Mouse (Mus musculus) kidney, postnatal 0 days (tissue): ENCODE measurements around the gene Lrrc63. TPM values are rescaled to one million over a fixed set of nuclear protein-coding genes. Genes with fewer than 3 reads are reported as not detected.
A peak's percentile ranks its signal among the peaks of the same experiment; 100 is the strongest.

Source experiments
- ATAC-seq: fragments of 200-750 bp; cut with Nextera tagmentation; replicated peaks from 2 replicates; pipeline ENCODE4 v1.8.0; 2017; ENCODE audit warnings: low read depth, moderate number of reproducible peaks, moderate TSS enrichment, moderate library complexity; ENCODE audit not compliant: low FRiP score
- DNase-seq: peaks from one replicate; pipeline ENCODE4 v3.0.0-alpha.2; 2016; ENCODE audit warnings: low spot score
- H3K27ac ChIP-seq: fragments of 300-500 bp; sonication (generic); 2 replicates; pipeline ENCODE4 v1.5.1; 2014; ENCODE audit warnings: mild to moderate bottlenecking
- H3K27me3 ChIP-seq: fragments of 300-500 bp; sonication (generic); 2 replicates; pipeline ENCODE4 v1.6.1; 2014; ENCODE audit warnings: low read length, mixed read lengths; ENCODE audit not compliant: insufficient read depth
- H3K36me3 ChIP-seq: fragments of 300-500 bp; sonication (generic); 2 replicates; pipeline ENCODE4 v1.6.1; 2014; ENCODE audit warnings: low read length, mixed read lengths; ENCODE audit not compliant: insufficient read depth
- H3K4me1 ChIP-seq: fragments of 300-500 bp; sonication (generic); replicated peaks from 2 replicates; pipeline ENCODE4 v1.6.1; 2014; ENCODE audit warnings: antibody characterized with exemption, low read length, mixed read lengths; ENCODE audit not compliant: insufficient read depth
- H3K4me2 ChIP-seq: fragments of 300-500 bp; sonication (generic); 2 replicates; pipeline ENCODE4 v1.6.1; 2014; ENCODE audit warnings: mild to moderate bottlenecking, low read length, moderate library complexity, mixed read lengths
- H3K4me3 ChIP-seq: fragments of 300-500 bp; sonication (generic); replicated peaks from 2 replicates; pipeline ENCODE4 v1.5.1; 2014; ENCODE audit warnings: low read depth, low read length
- H3K9ac ChIP-seq: fragments of 300-500 bp; sonication (generic); 2 replicates; pipeline ENCODE4 v1.6.1; 2014; ENCODE audit warnings: low read depth, low read length
- H3K9me3 ChIP-seq: fragments of 300-500 bp; sonication (generic); replicated peaks from 2 replicates; pipeline ENCODE4 v1.6.1; 2016; ENCODE audit warnings: low read length, inconsistent platforms, mixed read lengths
- CTCF ChIP-seq: IDR thresholded peaks from 2 replicates; pipeline ENCODE4 v1.5.1; 2016; ENCODE audit warnings: antibody characterized with exemption, low read depth, mild to moderate bottlenecking, moderate library complexity
- WGBS: fragments of 180-500 bp; shearing (Covaris S2); extraction: QIAGEN DNeasy Blood & Tissue Kit; methylation state at CpG from one replicate; pipeline ENCODE4 v1.1.7; 2014; 5-methylcytosine and 5-hydroxymethylcytosine counted together
- polyA plus RNA-seq: library from polyadenylated mRNA; unstranded; fragments of >200 nt; fragmentation: Nextera tagmentation; extraction: Ambion mirVana; gene quantifications from 2 replicates; pipeline ENCODE4 v1.2.1, GENCODE M21; 2015

The Lrrc63 gene
- not detected in 2 replicates for polyA plus RNA-seq

DNA sequence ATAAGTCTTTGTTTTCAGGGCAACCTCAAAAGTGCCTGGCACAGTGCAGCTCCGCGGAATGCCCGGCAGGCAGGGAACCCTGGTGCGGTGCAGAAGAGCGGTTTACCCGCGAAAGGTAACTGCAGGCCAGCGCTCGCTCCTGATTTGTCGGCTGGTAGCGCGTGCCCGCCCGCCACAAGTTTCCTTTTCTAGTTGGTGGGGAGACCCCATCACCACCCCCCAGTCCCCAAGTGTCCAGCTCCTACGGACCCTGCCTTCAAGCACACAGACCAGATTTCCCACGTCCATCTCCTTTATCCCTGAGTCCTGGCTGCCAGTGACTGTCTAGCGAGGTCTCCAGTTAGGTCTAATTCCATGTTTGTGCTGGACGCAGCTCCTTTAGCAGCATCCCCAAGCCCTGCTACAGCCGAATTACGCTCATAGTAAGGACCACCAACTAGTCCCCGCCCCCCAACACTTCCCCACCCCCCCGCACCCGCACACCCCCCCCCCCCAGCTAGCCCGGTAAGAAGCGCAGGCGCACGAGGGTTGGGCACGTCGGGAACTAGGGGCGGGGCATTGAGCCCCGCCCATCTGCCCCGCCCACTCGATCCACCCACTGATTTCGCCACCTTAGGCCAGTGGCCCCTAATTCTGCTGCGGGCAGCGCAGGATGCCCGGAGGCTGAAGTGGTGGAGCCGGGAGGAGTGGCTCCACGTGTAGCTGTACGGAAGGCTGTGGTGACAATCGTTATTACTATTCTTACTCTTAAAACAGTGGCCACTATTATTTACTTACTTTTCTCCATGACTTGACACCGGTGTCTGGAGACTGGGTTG lies at the start of gene Lrrc63, which contains the start of gene Lcp1:
Lrrc63 (minus strand) TSS at position 381 of the 818 bp plus-strand sequence.
Lcp1 (plus strand) TSS at position 601 of the 818 bp plus-strand sequence.
- WGBS = under 1% methylated on average over 42 of the region's 42 CpGs
- TF ChIP-seq CTCF = no peak
- Histone ChIP-seq H3K36me3 (no peaks in the 10 kb centered on the region), H3K27me3 (no peaks in the 10 kb centered on the region), H3K9me3 (no peaks in the 10 kb centered on the region), H3K27ac (no peak within 1 kb of the TSS), H3K4me3 (peak within 1 kb of the TSS; percentile 46), H3K4me1 (0 out of 2 replicates have a peak, but pooled peaks cover 4% of the 10 kb centered on the region), H3K4me2 (peak within 1 kb of the TSS; percentile 85), H3K9ac (peak within 1 kb of the TSS; percentile 41; the same call in 1 of the 2 replicates)
- ATAC-seq (peak; percentile 87), DNase-seq (peak; percentile 82)

DNA sequence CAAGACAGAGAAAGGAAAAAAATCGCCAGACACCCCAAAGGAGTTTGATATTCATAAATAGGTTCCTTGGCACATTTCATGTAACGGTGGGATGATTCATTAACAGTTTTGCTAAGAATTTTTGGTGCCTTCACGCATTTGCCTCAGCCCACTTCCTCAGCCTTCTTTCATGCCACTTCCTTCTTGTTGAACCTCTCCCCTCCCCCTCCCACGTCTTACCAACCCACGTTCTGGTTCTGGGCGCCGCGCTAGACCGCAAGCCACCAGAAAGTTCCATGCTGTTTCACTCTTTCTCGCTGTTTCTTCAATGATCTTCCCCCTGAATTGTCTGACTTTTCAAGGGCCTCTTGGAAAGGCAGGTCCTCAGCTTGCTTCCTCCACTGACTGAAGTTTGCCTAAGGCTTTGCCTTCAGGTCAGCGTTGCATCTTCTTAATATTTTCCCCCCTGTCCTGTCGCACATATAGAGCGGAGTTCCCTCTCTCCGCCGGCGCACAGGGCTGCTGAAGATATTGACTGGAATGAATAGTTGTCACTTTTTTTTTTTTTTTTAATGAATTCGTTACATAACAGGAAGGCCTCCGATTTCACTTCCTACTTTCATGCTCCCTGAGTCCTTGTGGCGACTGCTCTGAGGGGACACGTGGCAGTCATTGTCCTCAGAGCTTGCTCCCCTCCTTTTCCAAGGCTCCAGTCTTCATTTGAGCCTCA lies 48.7 kb upstream of the Lrrc63 start:
- Histone ChIP-seq H3K4me2 (0 out of 2 replicates have a peak overlapping the region, but pooled peaks have one; percentile 2), H3K27ac (no peak overlapping the region), H3K27me3 (no peaks in the 10 kb centered on the region), H3K4me1 (no peaks in the 10 kb centered on the region), H3K36me3 (no peaks in the 10 kb centered on the region), H3K9ac (no peak overlapping the region), H3K4me3 (no peak overlapping the region), H3K9me3 (no peaks in the 10 kb centered on the region)
- WGBS = 81% methylated on average over 20 of the region's 20 CpGs
- ATAC-seq (no peak), DNase-seq (no peak)
- TF ChIP-seq CTCF = no peak

DNA sequence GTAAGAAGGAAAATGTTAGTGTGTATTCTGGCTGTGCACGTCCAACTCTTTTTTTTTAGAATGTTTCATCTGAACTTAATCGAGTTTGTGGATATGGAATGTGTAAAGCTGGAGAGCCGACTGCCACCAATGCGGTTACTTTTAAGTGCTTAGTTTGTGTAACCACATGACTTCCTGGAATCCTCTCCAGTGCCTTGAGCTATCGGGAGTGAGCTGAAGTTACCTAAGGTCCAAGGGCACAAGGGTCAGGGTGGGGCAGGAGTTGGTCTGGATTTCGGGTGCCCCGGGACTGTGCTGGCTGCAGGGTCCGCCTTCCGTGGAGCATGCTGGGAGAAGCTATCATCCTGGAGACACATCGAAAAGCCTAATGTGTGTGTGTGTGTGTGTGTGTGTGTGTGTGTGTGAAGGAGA lies 48.1 kb upstream of the Lrrc63 start:
- Histone ChIP-seq H3K9ac (no peak overlapping the region), H3K4me3 (no peak overlapping the region), H3K4me2 (no peak overlapping the region), H3K36me3 (no peaks in the 10 kb centered on the region), H3K4me1 (no peaks in the 10 kb centered on the region), H3K27ac (no peak overlapping the region), H3K9me3 (no peaks in the 10 kb centered on the region), H3K27me3 (no peaks in the 10 kb centered on the region)
- no peak for TF ChIP-seq CTCF
- ATAC-seq (no peak), DNase-seq (no peak)
- WGBS = 77% methylated on average over 10 of the region's 10 CpGs

DNA sequence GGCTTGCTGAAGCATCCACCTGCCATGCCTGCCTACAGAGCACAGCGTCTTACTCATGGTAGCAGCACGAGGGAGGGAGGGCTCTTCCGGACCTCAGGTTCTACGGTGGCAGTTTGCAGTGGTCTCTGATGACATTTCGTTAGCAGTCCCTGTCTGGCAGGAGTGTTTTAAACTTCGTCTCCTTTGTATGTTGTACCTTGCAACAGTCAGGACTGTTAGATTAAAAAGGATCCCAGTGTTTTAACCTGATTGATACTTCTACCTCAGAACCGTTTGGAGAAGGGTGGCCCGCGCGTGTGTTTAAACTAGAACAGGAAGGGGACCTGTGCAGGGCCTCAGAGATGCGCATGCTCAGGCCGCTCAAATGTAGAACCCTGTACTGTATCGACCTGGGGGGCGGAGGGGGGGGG lies 47.7 kb upstream of the Lrrc63 start:
- H3K36me3 ChIP-seq = no peaks in the 10 kb centered on the region
- ATAC-seq (no peak), DNase-seq (no peak)
- H3K4me3 ChIP-seq = no peak overlapping the region
- WGBS = 77% methylated on average over 14 of the region's 14 CpGs
- H3K9me3 ChIP-seq = no peaks in the 10 kb centered on the region
- H3K4me1 ChIP-seq = no peaks in the 10 kb centered on the region
- H3K27ac ChIP-seq = no peak overlapping the region
- H3K9ac ChIP-seq = no peak overlapping the region
- no peak overlapping the region for H3K4me2 ChIP-seq
- no peak for TF ChIP-seq CTCF
- H3K27me3 ChIP-seq = no peaks in the 10 kb centered on the region

DNA sequence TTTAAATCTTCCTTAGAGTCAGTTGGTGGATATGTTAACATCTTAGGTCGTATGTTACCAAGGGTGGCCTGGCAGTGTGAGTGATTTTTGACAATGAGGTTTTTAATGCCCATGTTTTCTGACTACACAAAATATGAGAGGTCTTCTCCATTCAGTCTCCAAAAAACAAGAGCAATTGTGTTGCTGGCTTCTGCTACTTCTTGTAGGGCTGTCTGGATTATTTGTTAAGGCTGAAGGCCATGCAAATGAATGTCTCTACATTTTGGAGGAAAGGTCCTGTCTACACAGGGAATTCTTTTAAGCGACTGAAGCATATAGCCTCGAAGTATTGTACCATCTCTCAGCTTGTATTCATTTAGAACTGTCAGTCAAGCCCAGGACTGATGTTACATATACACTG lies 46.7 kb upstream of the Lrrc63 start:
- no peak overlapping the region for H3K9ac ChIP-seq
- no peaks in the 10 kb centered on the region for H3K4me1 ChIP-seq
- H3K4me2 ChIP-seq = no peak overlapping the region
- no peak for TF ChIP-seq CTCF
- no peak for ATAC-seq
- no peak for DNase-seq
- no peak overlapping the region for H3K27ac ChIP-seq
- no peak overlapping the region for H3K4me3 ChIP-seq
- WGBS = 79% methylated on average over 3 of the region's 3 CpGs
- no peaks in the 10 kb centered on the region for H3K36me3 ChIP-seq
- no peaks in the 10 kb centered on the region for H3K9me3 ChIP-seq
- no peaks in the 10 kb centered on the region for H3K27me3 ChIP-seq

DNA sequence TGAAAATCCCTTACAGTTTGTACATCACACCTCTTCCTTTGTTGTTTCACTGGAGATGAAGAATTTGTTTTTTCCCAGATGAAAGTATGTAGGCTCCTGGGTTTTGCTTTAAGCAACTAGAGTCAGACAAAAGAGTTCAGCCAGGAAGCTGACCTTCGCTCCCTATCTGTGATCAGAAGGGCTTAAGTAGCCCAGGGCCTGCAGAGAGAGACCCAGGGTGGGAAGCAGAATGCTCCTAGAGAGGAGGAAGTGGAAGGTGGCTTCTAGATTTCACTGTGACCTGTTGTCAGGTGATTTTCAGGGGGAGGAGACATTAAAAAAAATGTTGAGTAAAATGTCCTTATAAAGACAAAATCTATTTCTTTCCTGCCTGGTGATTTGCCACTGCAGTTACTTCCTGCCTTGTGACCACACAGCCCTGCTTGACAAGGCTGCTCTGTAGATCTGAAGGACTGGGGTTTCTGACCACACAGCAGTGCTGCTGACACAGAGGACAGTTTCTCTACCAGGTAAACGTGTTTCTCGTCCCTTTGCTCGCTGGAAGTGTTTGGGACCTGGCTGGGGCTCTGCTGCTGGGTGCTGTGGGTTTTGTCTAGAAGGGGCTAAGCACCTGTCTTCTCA lies 45.9 kb upstream of the Lrrc63 start:
- 58% methylated on average over 4 of the region's 4 CpGs for WGBS
- Histone ChIP-seq H3K36me3 (no peaks in the 10 kb centered on the region), H3K9me3 (no peaks in the 10 kb centered on the region), H3K9ac (no peak overlapping the region), H3K4me2 (no peak overlapping the region), H3K4me3 (no peak overlapping the region), H3K27ac (no peak overlapping the region), H3K4me1 (no peaks in the 10 kb centered on the region), H3K27me3 (no peaks in the 10 kb centered on the region)
- TF ChIP-seq CTCF = no peak
- DNase-seq (peak; percentile 27), ATAC-seq (no peak)
